Mouse (Mus musculus) fibroblast of lung, adult 2 months (primary cell): ENCODE data around the gene Pacsin2.
A peak's percentile ranks its signal among the peaks of the same experiment; 100 is the strongest.

Source experiments
- DNase-seq: peaks from one replicate; pipeline ENCODE4 v3.0.0-alpha.2; 2011; ENCODE audit warnings: low read depth

The Pacsin2 gene

DNA sequence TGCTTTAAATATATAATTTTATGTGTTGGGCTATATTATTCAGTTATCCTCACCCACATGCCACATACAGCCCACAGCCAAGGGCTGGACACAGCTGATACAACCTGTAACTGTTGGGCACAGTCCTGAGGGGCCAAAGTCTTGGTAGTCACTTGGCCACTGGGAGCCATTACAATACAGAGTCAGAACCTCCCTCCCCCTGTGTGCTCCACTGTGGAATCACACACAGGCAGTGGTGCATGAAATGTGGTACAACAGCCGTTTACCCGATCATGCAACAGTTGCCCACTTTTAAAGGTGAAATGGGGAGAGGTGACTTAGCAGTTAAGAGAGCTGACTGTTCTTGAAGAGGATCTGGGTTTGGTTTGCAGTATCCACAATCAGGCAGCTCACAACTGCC, 14.4 kb downstream of the Pacsin2 start:
- no peak for DNase-seq

GRCm38 (mm10) chr15:83448646-83449045, 15.8 kb downstream of the Pacsin2 start:
- no peak for DNase-seq

GRCm38 (mm10) chr15:83447791-83448544, 16.4 kb downstream of the Pacsin2 start:
- DNase-seq, result no peak

DNA sequence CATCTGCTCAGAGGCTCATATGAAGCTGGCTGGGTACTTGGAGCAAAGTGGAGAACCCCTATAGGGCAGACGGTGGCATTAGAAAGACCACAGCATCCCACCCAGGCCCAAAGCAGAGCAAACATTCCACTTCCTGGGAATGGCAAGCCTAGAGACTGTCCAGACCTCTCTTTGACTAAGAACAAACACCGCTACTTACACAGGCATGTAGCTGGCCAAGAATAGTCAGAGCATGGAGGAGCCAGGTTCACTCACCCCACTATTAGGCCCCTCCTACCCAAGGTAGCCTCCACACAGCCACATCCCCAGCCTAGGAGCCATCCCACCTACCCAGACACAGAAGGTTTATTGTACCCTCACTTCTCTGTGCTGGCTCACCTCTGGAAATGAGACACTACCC, 18.5 kb downstream of the Pacsin2 start:
- DNase-seq, result no peak

DNA sequence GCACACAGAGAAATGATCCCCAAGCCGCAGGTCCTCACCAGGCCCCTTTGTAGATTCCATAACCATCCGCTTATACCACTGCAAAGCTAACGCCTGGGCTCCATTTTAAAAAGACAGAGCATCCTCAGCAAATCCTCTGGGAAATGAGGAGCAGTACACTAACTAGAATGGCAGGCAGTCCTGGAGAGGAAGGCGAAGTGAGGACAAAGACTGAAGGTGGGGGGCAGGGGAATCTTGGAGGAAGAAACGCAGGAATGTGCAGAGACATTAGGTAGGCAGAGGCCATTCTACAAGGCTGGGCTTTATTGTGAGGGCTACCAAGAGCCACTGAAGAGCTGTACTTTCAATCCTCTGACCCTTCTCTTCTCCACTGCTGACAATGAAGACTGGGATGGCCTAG, 19.0 kb downstream of the Pacsin2 start:
- no peak for DNase-seq

- no peak for DNase-seq
Observed at GRCm38 (mm10) chr15:83444425-83444824, 20.0 kb downstream of the Pacsin2 start.

- DNase-seq, result no peak
Observed at GRCm38 (mm10) chr15:83442495-83443037, 21.8 kb downstream of the Pacsin2 start.

DNA sequence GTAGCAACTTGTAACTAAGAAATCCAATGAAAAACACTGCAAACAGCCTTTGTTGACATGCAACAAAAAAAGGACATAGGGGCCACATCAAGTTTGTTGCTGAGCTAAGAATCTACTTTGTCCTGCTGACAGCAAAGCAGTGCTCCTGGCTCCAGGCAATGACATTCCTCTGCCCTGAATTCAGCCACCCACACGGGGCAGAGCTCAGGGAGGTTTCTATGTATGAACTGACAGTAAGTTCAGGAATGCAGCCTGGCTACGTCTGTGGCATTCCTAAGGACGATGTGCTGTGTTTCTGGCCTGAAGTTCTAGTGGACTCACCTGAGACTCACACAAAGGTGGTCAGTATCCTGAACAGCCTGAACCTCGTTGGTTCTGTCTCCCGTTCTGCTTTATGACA, 23.7 kb downstream of the Pacsin2 start:
- no peak for DNase-seq

DNA sequence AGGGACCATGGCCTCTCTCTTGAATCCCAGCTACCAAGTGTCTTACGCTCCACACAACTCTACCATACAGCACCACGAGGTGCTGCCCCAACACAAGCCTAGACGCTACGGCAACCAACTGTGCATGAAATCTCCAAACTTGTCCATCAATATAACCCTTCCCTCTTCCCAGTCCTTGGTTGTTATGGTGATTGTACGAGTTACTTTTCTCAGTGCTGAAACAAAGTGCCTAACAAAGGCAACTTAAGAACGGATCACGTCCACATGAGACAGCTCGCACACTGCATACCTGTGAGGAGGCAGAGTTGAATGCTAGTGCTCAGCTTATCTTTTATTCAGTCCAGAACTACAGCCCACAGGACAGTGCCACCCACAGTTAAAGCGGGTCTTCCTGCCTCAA, 27.9 kb downstream of the Pacsin2 start:
- no peak for DNase-seq

DNA sequence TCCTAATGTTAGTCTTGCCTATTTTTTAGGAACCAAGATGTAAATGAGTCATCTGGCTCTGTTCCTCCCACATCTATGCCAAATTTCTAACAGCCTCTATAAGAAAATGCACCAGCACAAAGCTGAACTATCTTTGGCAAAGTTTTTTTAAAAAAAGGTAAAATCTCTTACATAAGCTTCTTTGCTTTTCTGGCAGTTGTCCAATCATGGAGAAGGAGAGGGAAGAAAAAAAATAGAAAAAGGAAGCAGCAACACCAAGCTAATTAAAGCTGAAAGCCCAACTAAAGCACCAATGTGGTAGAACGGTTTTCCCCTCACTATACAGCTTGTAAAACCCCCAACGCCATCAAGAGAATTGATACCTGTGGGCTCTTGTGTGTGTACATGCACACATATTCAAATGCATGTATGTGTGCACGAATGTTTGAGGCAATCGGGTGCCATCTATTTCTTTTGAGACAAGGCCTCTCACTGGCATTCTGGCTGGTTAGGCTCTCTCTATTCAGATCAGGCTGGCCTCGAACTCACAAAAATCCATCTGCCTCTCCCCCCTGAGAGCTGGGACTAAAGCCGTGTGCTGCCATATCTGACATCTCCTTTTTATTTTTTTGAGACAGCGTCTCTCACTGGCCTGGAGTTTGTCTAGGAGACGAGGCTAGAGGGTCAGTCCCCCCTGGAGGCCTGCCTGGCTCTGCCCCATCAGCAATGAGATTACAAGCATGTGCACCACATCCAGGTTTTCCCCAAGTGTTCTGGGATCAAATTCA, 28.9 kb downstream of the Pacsin2 start:
- no peak for DNase-seq

GRCm38 (mm10) chr15:83434692-83435091, 29.7 kb downstream of the Pacsin2 start:
- no peak for DNase-seq

- DNase-seq, result no peak
Observed at GRCm38 (mm10) chr15:83433344-83433743, 31.1 kb downstream of the Pacsin2 start.

DNA sequence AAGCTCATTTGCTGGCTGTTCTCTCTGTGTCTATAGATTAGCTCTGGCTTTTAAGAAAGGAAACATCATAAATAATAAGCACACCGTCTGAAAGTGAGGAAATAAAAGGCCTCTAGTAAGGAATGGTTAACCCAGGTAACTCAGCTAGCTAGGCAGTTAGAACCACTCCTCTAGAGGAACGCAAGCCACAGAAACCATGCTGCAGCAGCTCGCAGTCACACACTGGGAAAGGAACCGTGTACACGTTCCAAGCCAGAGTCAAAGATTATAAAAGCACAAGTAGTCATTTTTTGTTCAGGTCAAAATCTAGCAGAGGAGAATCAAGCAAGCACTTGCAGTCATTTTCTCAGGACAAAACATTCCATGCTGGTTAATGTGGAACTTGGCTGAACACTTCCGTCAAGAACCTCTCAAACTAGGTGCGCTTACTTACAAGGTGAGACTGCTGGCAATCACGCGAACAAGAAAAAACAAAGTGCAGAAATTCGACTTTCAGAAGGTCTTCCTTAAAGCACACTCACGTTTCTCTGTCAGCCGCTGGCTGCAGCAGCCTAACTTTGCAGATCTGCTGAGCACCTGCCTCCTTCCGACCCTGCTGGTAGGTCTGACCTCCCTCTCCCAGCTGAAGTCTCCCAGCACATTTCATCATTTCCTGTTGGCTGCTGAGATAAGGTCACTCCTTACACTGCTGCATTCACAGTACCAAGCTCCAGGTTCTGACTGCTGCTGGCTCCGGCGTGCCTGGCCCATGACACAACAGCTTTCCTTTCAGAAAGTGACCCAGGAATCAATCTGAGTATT, 32.0 kb downstream of the Pacsin2 start:
- peak; percentile 84 for DNase-seq

DNA sequence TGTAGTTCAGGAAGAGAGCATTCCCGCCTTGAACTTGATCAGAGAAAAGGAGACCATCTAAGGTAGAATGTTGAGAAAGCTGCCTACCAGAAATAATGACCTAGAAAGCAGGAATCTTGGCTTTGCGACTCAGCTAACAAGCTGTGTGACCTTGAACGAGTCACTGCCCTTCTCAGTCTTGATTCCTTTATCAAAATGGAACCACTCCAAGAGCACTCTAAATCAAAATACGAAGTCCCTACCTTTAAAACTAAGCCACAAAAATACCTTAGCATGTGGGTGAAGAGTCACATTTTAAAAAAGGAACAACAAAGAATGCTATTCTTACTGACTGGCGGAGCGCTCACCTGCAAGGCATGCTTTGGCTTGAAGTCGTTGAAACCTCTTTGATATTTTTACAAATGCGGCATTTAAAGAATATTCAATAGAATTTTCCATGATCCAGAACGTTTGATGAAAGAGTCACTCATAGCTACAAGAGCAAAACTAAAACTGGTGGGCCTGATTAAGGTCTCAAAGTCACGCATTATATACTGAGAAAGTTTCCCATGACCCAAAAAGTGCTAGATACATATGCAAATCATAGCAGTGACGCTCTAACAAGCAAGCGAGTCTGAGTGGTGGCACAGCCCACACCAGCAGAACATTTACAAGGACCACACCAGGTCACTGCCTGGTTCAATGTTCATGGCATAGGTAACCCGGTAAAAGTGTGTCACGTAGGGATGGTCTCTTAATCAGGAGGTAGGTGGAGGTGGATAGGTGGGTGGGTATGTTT, 33.2 kb downstream of the Pacsin2 start:
- DNase-seq, result no peak

DNA sequence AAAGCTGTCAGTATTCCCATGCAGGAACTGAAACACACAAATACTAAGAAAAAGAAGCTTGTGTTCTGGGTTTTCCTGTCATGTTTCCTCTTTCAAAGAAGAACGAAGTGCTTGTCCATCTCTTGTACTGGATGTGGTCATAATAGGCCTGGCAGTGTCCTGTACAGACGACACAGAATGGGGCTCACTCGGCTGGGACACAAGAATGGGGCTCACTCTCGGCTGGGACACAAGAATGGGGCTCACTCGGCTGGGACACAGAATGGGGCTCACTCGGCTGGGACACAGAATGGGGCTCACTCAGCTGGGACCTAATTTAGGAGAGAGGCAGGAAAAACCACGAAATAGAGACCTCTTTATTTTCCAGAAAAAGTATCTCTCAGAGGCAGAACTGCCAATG, 34.0 kb downstream of the Pacsin2 start:
- no peak for DNase-seq

- DNase-seq, result no peak
Observed at GRCm38 (mm10) chr15:83428586-83428985, 35.8 kb downstream of the Pacsin2 start.

DNA sequence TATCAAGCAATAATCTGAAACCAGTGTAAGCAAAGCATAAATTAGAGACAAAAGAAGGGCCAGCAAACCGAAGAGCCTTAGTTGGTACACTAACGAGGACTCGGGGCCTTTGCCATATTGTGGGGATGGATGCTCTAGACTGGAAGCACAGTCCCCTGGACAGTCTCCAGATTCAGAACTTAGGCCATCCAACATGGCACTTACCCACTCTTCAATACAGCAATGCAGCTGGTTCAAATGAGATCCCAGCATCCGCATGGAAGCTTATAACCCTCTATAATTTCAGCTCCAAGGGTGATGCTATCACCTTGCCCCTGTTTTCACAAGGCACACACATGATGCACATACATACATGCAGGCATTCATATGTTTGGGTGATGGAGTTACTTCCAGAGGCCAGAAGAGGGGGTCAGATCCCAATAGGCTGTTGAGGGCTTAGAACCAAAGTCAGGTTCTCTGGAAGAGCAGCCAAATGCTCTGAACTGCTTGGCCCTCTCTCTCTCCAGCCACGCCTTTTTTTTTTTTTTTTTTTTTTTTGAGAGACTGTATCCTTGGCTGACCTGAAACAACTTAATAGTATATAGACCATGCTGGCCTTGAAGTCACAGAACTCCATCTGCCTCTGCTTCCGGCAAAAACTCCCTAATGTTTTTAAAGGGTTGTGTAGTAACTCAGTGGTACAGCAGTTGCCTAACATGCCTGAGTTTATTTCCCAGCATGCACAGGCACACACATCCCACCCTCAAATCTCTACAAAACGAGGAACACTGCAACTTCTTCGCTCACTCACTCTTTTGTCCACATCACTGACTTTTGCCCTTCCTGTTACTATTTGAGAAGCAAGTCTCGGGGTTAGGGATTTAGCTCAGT, 36.9 kb downstream of the Pacsin2 start:
- no peak for DNase-seq

- no peak for DNase-seq
Observed at GRCm38 (mm10) chr15:83425794-83426193, 38.6 kb downstream of the Pacsin2 start.

DNA sequence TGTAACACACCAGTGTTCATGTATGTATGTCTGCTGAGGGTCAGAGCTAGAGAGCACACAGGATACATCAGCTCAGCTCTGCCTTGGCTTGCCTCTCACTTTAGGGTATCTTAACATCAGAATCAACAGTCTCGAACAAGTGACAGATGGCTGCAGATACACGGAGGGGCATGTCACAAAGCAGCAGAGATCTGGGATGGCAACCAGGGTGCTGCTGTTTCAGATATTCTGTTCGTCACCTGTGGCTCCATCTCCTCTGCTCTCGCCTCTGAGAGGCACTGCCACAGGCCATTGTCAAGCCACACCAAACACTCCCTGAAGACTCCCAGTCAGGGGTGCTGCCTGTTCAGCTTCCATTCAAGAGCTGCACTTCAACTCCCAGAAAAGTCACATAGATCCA, 39.1 kb downstream of the Pacsin2 start:
- no peak for DNase-seq

GRCm38 (mm10) chr15:83423589-83424384, 40.6 kb downstream of the Pacsin2 start:
- DNase-seq, result no peak
